Mouse (Mus musculus) stomach, postnatal 0 days (tissue): ENCODE data around the gene Fcer1g. TPM values are rescaled to one million over a fixed set of nuclear protein-coding genes. Genes with fewer than 3 reads are reported as not detected.

Experiments
- ATAC-seq: fragments of 200-750 bp; cut with Nextera tagmentation; 2 replicates; pipeline ENCODE4 v1.8.0; 2017; ENCODE audit not compliant: low FRiP score, low TSS enrichment
- DNase-seq: peaks from one replicate; pipeline ENCODE4 v3.0.0-alpha.2; 2016; ENCODE audit warnings: low spot score
- H3K27ac ChIP-seq: fragments of 300-500 bp; sonication (generic); replicated peaks from 2 replicates; pipeline ENCODE4 v1.5.1; 2014; ENCODE audit warnings: mild to moderate bottlenecking, control low read depth
- H3K27me3 ChIP-seq: fragments of 300-500 bp; sonication (generic); 2 replicates; pipeline ENCODE4 v1.6.1; 2014; ENCODE audit warnings: low read length; ENCODE audit not compliant: control insufficient read depth, insufficient read depth
- H3K36me3 ChIP-seq: fragments of 300-500 bp; sonication (generic); 2 replicates; pipeline ENCODE4 v1.6.1; 2014; ENCODE audit warnings: low read length, mixed read lengths; ENCODE audit not compliant: control insufficient read depth, insufficient read depth
- H3K4me1 ChIP-seq: fragments of 300-500 bp; sonication (generic); replicated peaks from 2 replicates; pipeline ENCODE4 v1.6.1; 2014; ENCODE audit warnings: antibody characterized with exemption; ENCODE audit not compliant: control insufficient read depth, insufficient read depth
- H3K4me2 ChIP-seq: fragments of 300-500 bp; sonication (generic); replicated peaks from 2 replicates; pipeline ENCODE4 v1.6.1; 2014; ENCODE audit warnings: low read depth, mild to moderate bottlenecking, control low read depth, moderate library complexity
- H3K4me3 ChIP-seq: fragments of 300-500 bp; sonication (generic); 2 replicates; pipeline ENCODE4 v1.5.1; 2014; ENCODE audit warnings: low read depth, low read length, control low read depth
- H3K9ac ChIP-seq: fragments of 300-500 bp; sonication (generic); 2 replicates; pipeline ENCODE4 v1.6.1; 2014; ENCODE audit warnings: mild to moderate bottlenecking, low read length, control low read depth, mixed read lengths
- H3K9me3 ChIP-seq: fragments of 300-500 bp; sonication (generic); 2 replicates; pipeline ENCODE4 v1.6.1; 2016; ENCODE audit warnings: low read length; ENCODE audit not compliant: control insufficient read depth
- CTCF ChIP-seq: IDR thresholded peaks from 2 replicates; pipeline ENCODE4 v1.5.1; 2016; ENCODE audit warnings: antibody characterized with exemption, low read depth, mild to moderate bottlenecking, moderate library complexity
- EP300 ChIP-seq: optimal IDR thresholded peaks from 2 replicates; pipeline ENCODE3; 2016; ENCODE audit warnings: antibody characterized with exemption
- WGBS: fragments of 180-500 bp; shearing (Covaris S2); extraction: QIAGEN DNeasy Blood & Tissue Kit; methylation state at CpG from one replicate; pipeline ENCODE4 v1.1.7; 2014; 5-methylcytosine and 5-hydroxymethylcytosine counted together
- polyA plus RNA-seq: library from polyadenylated mRNA; unstranded; fragments of >200 nt; fragmentation: Nextera tagmentation; extraction: Ambion mirVana; gene quantifications from 2 replicates; pipeline ENCODE4 v1.2.1, GENCODE M21; 2015

Gene Fcer1g
- polyA plus RNA-seq, 1 experiment from 2014 or later = 59.4 TPM

- Histone ChIP-seq H3K27ac (no peak overlapping the region), H3K4me1 (0 out of 2 replicates have a peak, but pooled peaks cover 2% of the 10 kb centered on the region), H3K4me2 (no peak overlapping the region), H3K9ac (no peak overlapping the region), H3K36me3 (peaks cover 27% of the 10 kb centered on the region), H3K4me3 (no peak overlapping the region), H3K27me3 (no peaks in the 10 kb centered on the region), H3K9me3 (no peaks in the 10 kb centered on the region)
- no peak for DNase-seq
- ATAC-seq = no peak
- 87% methylated on average over 14 of the region's 14 CpGs for WGBS
- TF ChIP-seq CTCF (no peak), EP300 (no peak)
These were observed 42.1 kb upstream of the Fcer1g start for GRCm38 (mm10) chr1:171276110-171276748.

- ATAC-seq (no peak), DNase-seq (no peak)
- TF ChIP-seq EP300 = no peak
- no peak for TF ChIP-seq CTCF
- Histone ChIP-seq H3K9ac (no peak overlapping the region), H3K9me3 (no peaks in the 10 kb centered on the region), H3K27me3 (no peaks in the 10 kb centered on the region), H3K36me3 (peaks cover 27% of the 10 kb centered on the region), H3K4me1 (0 out of 2 replicates have a peak, but pooled peaks cover 3% of the 10 kb centered on the region), H3K4me2 (no peak overlapping the region), H3K27ac (peak overlapping the region; percentile 65; the same call in 1 of the 2 replicates), H3K4me3 (no peak overlapping the region)
- 72% methylated on average over 11 of the region's 11 CpGs for WGBS
These were observed 41.1 kb upstream of the Fcer1g start for GRCm38 (mm10) chr1:171275144-171275734.

GRCm38 (mm10) chr1:171274171-171274570, 40.0 kb upstream of the Fcer1g start:
- H3K9me3 ChIP-seq = no peaks in the 10 kb centered on the region
- no peak overlapping the region for H3K4me3 ChIP-seq
- no peak overlapping the region for H3K27ac ChIP-seq
- WGBS = 89% methylated on average over 12 of the region's 12 CpGs
- TF ChIP-seq EP300 = no peak
- TF ChIP-seq CTCF = no peak
- H3K4me2 ChIP-seq = no peak overlapping the region
- peaks cover 27% of the 10 kb centered on the region for H3K36me3 ChIP-seq
- H3K9ac ChIP-seq = no peak overlapping the region
- DNase-seq = no peak
- ATAC-seq = no peak
- H3K27me3 ChIP-seq = no peaks in the 10 kb centered on the region
- 0 out of 2 replicates have a peak, but pooled peaks cover 2% of the 10 kb centered on the region for H3K4me1 ChIP-seq

- H3K4me1 ChIP-seq = 0 out of 2 replicates have a peak, but pooled peaks cover 2% of the 10 kb centered on the region
- peaks cover 18% of the 10 kb centered on the region for H3K36me3 ChIP-seq
- H3K27ac ChIP-seq = no peak overlapping the region
- TF ChIP-seq EP300 (no peak), CTCF (no peak)
- H3K4me3 ChIP-seq = no peak overlapping the region
- WGBS = 85% methylated on average over 3 of the region's 3 CpGs
- H3K27me3 ChIP-seq = no peaks in the 10 kb centered on the region
- ATAC-seq (no peak), DNase-seq (no peak)
- H3K4me2 ChIP-seq = 0 out of 2 replicates have a peak overlapping the region, but pooled peaks have one; percentile 12
- no peaks in the 10 kb centered on the region for H3K9me3 ChIP-seq
- no peak overlapping the region for H3K9ac ChIP-seq
These were observed 37.9 kb upstream of the Fcer1g start for GRCm38 (mm10) chr1:171272086-171272485.

- H3K9me3 ChIP-seq = no peaks in the 10 kb centered on the region
- H3K4me1 ChIP-seq = 0 out of 2 replicates have a peak, but pooled peaks cover 2% of the 10 kb centered on the region
- 61% methylated on average over 10 of the region's 10 CpGs for WGBS
- no peak for TF ChIP-seq EP300
- TF ChIP-seq CTCF = no peak
- H3K4me3 ChIP-seq = no peak overlapping the region
- no peak overlapping the region for H3K27ac ChIP-seq
- no peak overlapping the region for H3K9ac ChIP-seq
- H3K36me3 ChIP-seq = peaks cover 14% of the 10 kb centered on the region
- ATAC-seq (no peak), DNase-seq (no peak)
- no peaks in the 10 kb centered on the region for H3K27me3 ChIP-seq
- H3K4me2 ChIP-seq = 0 out of 2 replicates have a peak overlapping the region, but pooled peaks have one; percentile 12
These were observed 37.5 kb upstream of the Fcer1g start for GRCm38 (mm10) chr1:171271622-171272021.

- peak overlapping the region; percentile 89 for H3K27ac ChIP-seq
- no peaks in the 10 kb centered on the region for H3K9me3 ChIP-seq
- no peaks in the 10 kb centered on the region for H3K27me3 ChIP-seq
- H3K9ac ChIP-seq = peak overlapping the region; percentile 80
- TF ChIP-seq EP300 (no peak), CTCF (no peak)
- peak overlapping the region; percentile 80 for H3K4me3 ChIP-seq
- ATAC-seq (no peak), DNase-seq (no peak)
- WGBS = 27% methylated on average over 9 of the region's 9 CpGs
- peaks cover 9% of the 10 kb centered on the region for H3K36me3 ChIP-seq
- H3K4me2 ChIP-seq = peak overlapping the region; percentile 98
- H3K4me1 ChIP-seq = 0 out of 2 replicates have a peak, but pooled peaks cover 2% of the 10 kb centered on the region
These were observed 37.0 kb upstream of the Fcer1g start for GRCm38 (mm10) chr1:171271196-171271595.
